19 mouse cellular contexts compared by ENCODE assay signal in the genomic region with DNA sequence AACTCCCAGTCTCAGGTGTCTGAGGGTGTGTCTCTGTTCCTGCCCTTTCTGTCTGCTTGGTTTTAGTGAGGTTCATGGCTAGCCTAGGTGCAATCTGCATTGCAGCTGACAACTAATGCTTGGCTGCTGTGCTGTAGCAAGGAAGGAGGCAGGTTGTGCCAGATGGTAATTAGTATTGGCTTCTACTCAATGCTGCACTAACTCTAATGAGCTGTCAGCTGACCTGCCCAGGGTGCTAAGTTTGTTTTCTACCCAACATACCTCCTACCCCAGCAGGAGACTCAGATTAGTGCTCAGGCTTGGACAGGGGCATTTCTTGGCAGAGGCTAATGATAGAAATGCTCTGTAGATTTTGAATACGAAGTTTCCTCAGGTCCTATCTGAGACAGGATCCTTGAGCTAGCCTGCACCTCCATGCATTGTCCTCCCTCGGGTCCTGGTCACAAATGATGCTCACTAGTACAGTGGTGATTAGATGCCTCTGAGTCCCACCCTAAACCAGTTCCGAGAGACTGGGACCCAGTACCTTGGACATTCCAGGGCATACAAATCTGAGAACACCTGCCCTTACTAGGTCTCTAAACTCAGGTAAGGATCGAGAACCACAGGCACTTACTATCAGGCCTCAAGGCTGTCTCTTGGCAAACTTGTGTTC.
A peak's percentile ranks its signal among the peaks of the same experiment; 100 is the strongest.
DNase-seq lines count a peak whose midpoint lies in the region; ATAC-seq lines count a peak whose summit lies in the region.
"Had no signal": no experiment of that assay in that cellular context is flagged by ENCODE, and none has a peak within 500 bp of the region (broad histone marks: within the 10 kb centered on the region; RNA-seq: fewer than 3 reads in every experiment).

No protein-coding gene starts in this region.

- H3K27me3 ChIP-seq in hindbrain, embryonic 11.5 days (ENCODE audit: control insufficient read depth, insufficient read depth, low read length) = no peaks in the 10 kb centered on the region
- H3K27me3 ChIP-seq in hindbrain, embryonic 14.5 days (ENCODE audit: control insufficient read depth, insufficient read depth, low read length) = no peaks in the 10 kb centered on the region
- no peaks in the 10 kb centered on the region for H3K27me3 ChIP-seq in midbrain, embryonic 15.5 days (replicated peaks)
- H3K27me3 ChIP-seq in midbrain, embryonic 14.5 days (ENCODE audit: control insufficient read depth, insufficient read depth, low read length) = no peaks in the 10 kb centered on the region
- H3K27me3 ChIP-seq in forebrain, embryonic 16.5 days (replicated peaks; ENCODE audit: control insufficient read depth, insufficient read depth, low read length) = no peaks in the 10 kb centered on the region
- H3K27me3 ChIP-seq: limb, embryonic 13.5 days; liver, embryonic 15.5 days had no signal

- ATAC-seq in hindbrain, embryonic 11.5 days (ENCODE audit: low FRiP score) = 0 out of 2 replicates have a peak, but pooled peaks have one; percentile 27
- no peak for ATAC-seq in hindbrain, embryonic 14.5 days (ENCODE audit: low FRiP score)
- ATAC-seq in midbrain, embryonic 15.5 days (replicated peaks) = 0 out of 2 replicates have a peak, but pooled peaks have one; percentile 20
- ATAC-seq in midbrain, embryonic 14.5 days (ENCODE audit: low FRiP score, low TSS enrichment) = no peak
- ATAC-seq in forebrain, embryonic 16.5 days = peak; percentile 89
- ATAC-seq: inflammation-experienced regulatory T-cells, adult 6 months had no signal

- H3K9me3 ChIP-seq in hindbrain, embryonic 11.5 days (ENCODE audit: control insufficient read depth, low read length) = no peaks in the 10 kb centered on the region
- no peaks in the 10 kb centered on the region for H3K9me3 ChIP-seq in hindbrain, embryonic 14.5 days (ENCODE audit: control insufficient read depth, low read length)
- no peaks in the 10 kb centered on the region for H3K9me3 ChIP-seq in midbrain, embryonic 15.5 days
- no peaks in the 10 kb centered on the region for H3K9me3 ChIP-seq in midbrain, embryonic 14.5 days (ENCODE audit: control insufficient read depth, low read length)
- H3K9me3 ChIP-seq in forebrain, embryonic 16.5 days (ENCODE audit: control insufficient read depth, low read length) = no peaks in the 10 kb centered on the region
- H3K9me3 ChIP-seq: heart, embryonic 15.5 days; limb, embryonic 13.5 days; liver, embryonic 15.5 days had no signal

- 97% methylated on average over 4 of the region's 4 CpGs for WGBS in hindbrain, embryonic 11.5 days
- WGBS in hindbrain, embryonic 14.5 days = 90% methylated on average over 4 of the region's 4 CpGs
- WGBS in midbrain, embryonic 15.5 days = 91% methylated on average over 4 of the region's 4 CpGs
- WGBS in midbrain, embryonic 14.5 days = 94% methylated on average over 4 of the region's 4 CpGs
- 73% methylated on average over 4 of the region's 4 CpGs for WGBS in forebrain, embryonic 16.5 days

- H3K4me3 ChIP-seq in hindbrain, embryonic 11.5 days (ENCODE audit: low read depth, low read length) = no peak overlapping the region
- H3K4me3 ChIP-seq in hindbrain, embryonic 14.5 days (replicated peaks; ENCODE audit: low read length) = no peak overlapping the region
- H3K4me3 ChIP-seq in midbrain, embryonic 15.5 days = no peak overlapping the region
- no peak overlapping the region for H3K4me3 ChIP-seq in midbrain, embryonic 14.5 days (replicated peaks; ENCODE audit: low read depth, low read length)
- no peak overlapping the region for H3K4me3 ChIP-seq in forebrain, embryonic 16.5 days (replicated peaks; ENCODE audit: low read length)
- H3K4me3 ChIP-seq: heart, embryonic 15.5 days; limb, embryonic 13.5 days; liver, embryonic 15.5 days had no signal

- H3K27ac ChIP-seq in hindbrain, embryonic 11.5 days (ENCODE audit: low read depth, low read length) = no peak overlapping the region
- H3K27ac ChIP-seq in hindbrain, embryonic 14.5 days = no peak overlapping the region
- no peak overlapping the region for H3K27ac ChIP-seq in midbrain, embryonic 15.5 days
- H3K27ac ChIP-seq in midbrain, embryonic 14.5 days (replicated peaks; ENCODE audit: low read depth, low read length) = no peak overlapping the region
- H3K27ac ChIP-seq in forebrain, embryonic 16.5 days (ENCODE audit: low read length) = no peak overlapping the region
- H3K27ac ChIP-seq: heart, embryonic 15.5 days; limb, embryonic 13.5 days; liver, embryonic 15.5 days had no signal

- H3K36me3 ChIP-seq in hindbrain, embryonic 11.5 days (ENCODE audit: control insufficient read depth, insufficient read depth, low read length) = no peaks in the 10 kb centered on the region
- H3K36me3 ChIP-seq in hindbrain, embryonic 14.5 days (replicated peaks; ENCODE audit: control insufficient read depth, insufficient read depth) = no peaks in the 10 kb centered on the region
- no peaks in the 10 kb centered on the region for H3K36me3 ChIP-seq in midbrain, embryonic 15.5 days (replicated peaks)
- H3K36me3 ChIP-seq in midbrain, embryonic 14.5 days (ENCODE audit: control insufficient read depth, insufficient read depth, low read length) = no peaks in the 10 kb centered on the region
- H3K36me3 ChIP-seq in forebrain, embryonic 16.5 days (ENCODE audit: control insufficient read depth, insufficient read depth) = no peaks in the 10 kb centered on the region
- H3K36me3 ChIP-seq: heart, embryonic 15.5 days; liver, embryonic 15.5 days had no signal

- H3K4me2 ChIP-seq in hindbrain, embryonic 11.5 days (replicated peaks; ENCODE audit: low read depth, low read length) = no peak overlapping the region
- no peak overlapping the region for H3K4me2 ChIP-seq in hindbrain, embryonic 14.5 days (replicated peaks)
- H3K4me2 ChIP-seq in midbrain, embryonic 15.5 days = no peak overlapping the region
- no peak overlapping the region for H3K4me2 ChIP-seq in midbrain, embryonic 14.5 days (ENCODE audit: low read length)
- H3K4me2 ChIP-seq in forebrain, embryonic 16.5 days (ENCODE audit: low read length) = no peak overlapping the region
- H3K4me2 ChIP-seq: heart, embryonic 15.5 days; limb, embryonic 13.5 days; liver, embryonic 15.5 days had no signal

- no peak overlapping the region for H3K9ac ChIP-seq in hindbrain, embryonic 11.5 days (ENCODE audit: low read depth, low read length)
- no peak overlapping the region for H3K9ac ChIP-seq in hindbrain, embryonic 14.5 days
- no peak overlapping the region for H3K9ac ChIP-seq in midbrain, embryonic 15.5 days
- no peak overlapping the region for H3K9ac ChIP-seq in midbrain, embryonic 14.5 days (replicated peaks; ENCODE audit: low read length)
- no peak overlapping the region for H3K9ac ChIP-seq in forebrain, embryonic 16.5 days (replicated peaks; ENCODE audit: low read depth, low read length)
- H3K9ac ChIP-seq: heart, embryonic 15.5 days; limb, embryonic 13.5 days; liver, embryonic 15.5 days had no signal

- no peaks in the 10 kb centered on the region for H3K4me1 ChIP-seq in hindbrain, embryonic 11.5 days (replicated peaks; ENCODE audit: control insufficient read depth, insufficient read depth, low read length)
- H3K4me1 ChIP-seq in hindbrain, embryonic 14.5 days (replicated peaks; ENCODE audit: control insufficient read depth, insufficient read depth, low read length) = no peaks in the 10 kb centered on the region
- no peaks in the 10 kb centered on the region for H3K4me1 ChIP-seq in midbrain, embryonic 15.5 days
- H3K4me1 ChIP-seq in midbrain, embryonic 14.5 days (ENCODE audit: control insufficient read depth, insufficient read depth, low read length) = no peaks in the 10 kb centered on the region
- peaks cover 8% of the 10 kb centered on the region for H3K4me1 ChIP-seq in forebrain, embryonic 16.5 days (replicated peaks; ENCODE audit: control insufficient read depth, insufficient read depth, low read length)
- H3K4me1 ChIP-seq: heart, embryonic 15.5 days; liver, embryonic 15.5 days had no signal

- DNase-seq in hindbrain, embryonic 11.5 days (ENCODE audit: low spot score) = no peak
- no peak for DNase-seq in hindbrain, embryonic 14.5 days (ENCODE audit: low spot score)
- DNase-seq in midbrain, embryonic 14.5 days = no peak
- DNase-seq in layer of hippocampus, postnatal 36 days = peak; percentile 7 to 11
- no peak for DNase-seq in urinary bladder, adult 18-20 months (ENCODE audit: low spot score in 2 of 2)
- DNase-seq in retina, embryonic 14.5 days (ENCODE audit: low spot score) = no peak
- DNase-seq: adrenal gland, postnatal 14 days; B cell, adult 2 months; cerebellum, adult 9-11 months; embryo, embryonic 11 days; heart, adult 18-20 months; kidney, postnatal 14 days; lung, postnatal 10 days had no signal

Comparison
In these comparisons a context has a peak if more than half of its experiments do, and no peak if none do; other contexts are left out.
1. ATAC-seq: peak in hindbrain, embryonic 11.5 days (single experiment), midbrain, embryonic 15.5 days (single experiment) and forebrain, embryonic 16.5 days (single experiment); none in hindbrain, embryonic 14.5 days (single experiment) and midbrain, embryonic 14.5 days (single experiment).
2. DNase-seq: peak in layer of hippocampus, postnatal 36 days (2 of 2); none in hindbrain, embryonic 11.5 days (single experiment), hindbrain, embryonic 14.5 days (single experiment), midbrain, embryonic 14.5 days (single experiment), urinary bladder, adult 18-20 months (0 of 2) and retina, embryonic 14.5 days (single experiment).